Comparison of ENCODE assay signal across 27 mouse cellular contexts in the genomic region with DNA sequence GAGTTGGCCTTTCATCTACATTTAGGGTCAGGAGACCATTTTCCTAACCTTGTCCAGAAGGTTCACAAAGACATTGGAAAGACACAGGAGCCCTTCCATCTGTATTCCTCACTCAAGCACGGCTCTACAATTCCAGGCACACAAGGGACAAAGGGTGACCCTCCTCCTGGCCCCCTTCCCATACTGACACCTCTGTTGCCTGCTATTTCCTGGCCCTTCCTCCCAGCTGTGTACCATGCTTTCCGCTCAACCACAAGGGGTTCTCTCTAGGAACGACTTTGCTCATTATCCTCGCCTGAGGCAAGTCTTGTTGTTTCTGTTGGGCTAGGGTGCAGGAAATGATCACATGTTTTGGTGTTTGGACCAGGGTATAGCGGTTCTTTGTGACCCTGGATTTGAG. TPM values are rescaled to one million over a fixed set of nuclear protein-coding genes. Genes with fewer than 3 reads are reported as not detected.
DNase-seq lines count a peak whose midpoint lies in the region; ATAC-seq and TF ChIP-seq lines count a peak whose summit lies in the region.
"Had no signal": no experiment of that assay in that cellular context is flagged by ENCODE, and none has a peak within 500 bp of the region (broad histone marks: within the 10 kb centered on the region; RNA-seq: fewer than 3 reads in every experiment).

No protein-coding gene starts in this region.

- no peaks in the 10 kb centered on the region for H3K36me3 ChIP-seq in hindbrain, embryonic 10.5 days
- no peaks in the 10 kb centered on the region for H3K36me3 ChIP-seq in hindbrain, postnatal 0 days (ENCODE audit: insufficient read depth, low read length)
- H3K36me3 ChIP-seq in embryonic facial prominence, embryonic 10.5 days (replicated peaks), result no peaks in the 10 kb centered on the region
- no peaks in the 10 kb centered on the region for H3K36me3 ChIP-seq in kidney, adult 2 months (ENCODE audit: control insufficient read depth, insufficient read depth, low read length)
- H3K36me3 ChIP-seq: heart, embryonic 10.5 days; limb, embryonic 13.5 days; liver, embryonic 13.5 days; lung, embryonic 15.5 days had no signal

- no peak for DNase-seq in hindbrain, embryonic 10.5 days (ENCODE audit: low spot score)
- DNase-seq in hindbrain, postnatal 0 days (ENCODE audit: low spot score), result no peak
- DNase-seq in lung, postnatal 10 days, result peak; percentile 76
- no peak for DNase-seq in lung, postnatal 25 days (ENCODE audit: low spot score)
- DNase-seq in 416B (ENCODE audit: low read depth), result peak; percentile 34
- DNase-seq in embryonic facial prominence, embryonic 10.5 days (ENCODE audit: low spot score), result no peak
- DNase-seq in kidney, adult 2 months, result no peak
- DNase-seq: adrenal gland, adult 2 months; adrenal gland, postnatal 36 days; B cell, adult 2 months; cerebellum, adult 18-20 months; cerebellum, postnatal 10 days; gastrocnemius, postnatal 14 days; heart, adult 11 months; kidney, postnatal 14 days; liver, embryonic 13.5 days; right cerebral cortex, adult 18-20 months; spleen, adult 18-20 months; thymus, adult 2 months; thymus, postnatal 36 days had no signal

- no peak for TF ChIP-seq CTCF in hindbrain, postnatal 0 days (IDR thresholded peaks at IDR 0.05; ENCODE audit: low read depth)
- no peak for TF ChIP-seq CTCF in kidney, adult 2 months (conservative IDR thresholded peaks at IDR 0.05; ENCODE audit: insufficient read depth, insufficient read length, low read depth, low read length)

- H3K9me3 ChIP-seq in hindbrain, embryonic 10.5 days, result no peaks in the 10 kb centered on the region
- H3K9me3 ChIP-seq in hindbrain, postnatal 0 days (ENCODE audit: low read length), result no peaks in the 10 kb centered on the region
- H3K9me3 ChIP-seq in embryonic facial prominence, embryonic 10.5 days, result no peaks in the 10 kb centered on the region
- H3K9me3 ChIP-seq: heart, embryonic 10.5 days; limb, embryonic 13.5 days; liver, embryonic 13.5 days; lung, embryonic 15.5 days had no signal

- ATAC-seq in hindbrain, postnatal 0 days, result no peak
- ATAC-seq: activated CD4-positive, CD25-positive, alpha-beta regulatory T cell, adult 4 months; intestine, postnatal 0 days had no signal

- TF ChIP-seq POLR2A in kidney, adult 2 months (IDR thresholded peaks at IDR 0.05; ENCODE audit: low read depth, low read length), result no peak

- 54% methylated on average over 5 of the region's 5 CpGs for WGBS in hindbrain, embryonic 10.5 days
- 45% methylated on average over 5 of the region's 5 CpGs for WGBS in hindbrain, postnatal 0 days
- 33% methylated on average over 5 of the region's 5 CpGs for WGBS in embryonic facial prominence, embryonic 10.5 days
- 55% methylated on average over 5 of the region's 5 CpGs for WGBS in kidney, adult 2 months

- peaks cover 52% of the 10 kb centered on the region for H3K4me1 ChIP-seq in hindbrain, embryonic 10.5 days (replicated peaks)
- 0 out of 2 replicates have a peak, but pooled peaks cover 10% of the 10 kb centered on the region for H3K4me1 ChIP-seq in hindbrain, postnatal 0 days (ENCODE audit: insufficient read depth, low read length)
- peaks cover 44% of the 10 kb centered on the region for H3K4me1 ChIP-seq in embryonic facial prominence, embryonic 10.5 days
- peaks cover 3% of the 10 kb centered on the region; the same call in 1 of the 2 replicates for H3K4me1 ChIP-seq in kidney, adult 2 months (ENCODE audit: control insufficient read depth, insufficient read depth, low read length)

- no peak overlapping the region for H3K9ac ChIP-seq in hindbrain, postnatal 0 days (replicated peaks; ENCODE audit: low read length)
- H3K9ac ChIP-seq: liver, embryonic 13.5 days; lung, embryonic 15.5 days had no signal

- peak overlapping the region; percentile 60 for H3K27ac ChIP-seq in hindbrain, embryonic 10.5 days
- no peak overlapping the region for H3K27ac ChIP-seq in hindbrain, postnatal 0 days
- H3K27ac ChIP-seq in embryonic facial prominence, embryonic 10.5 days (replicated peaks), result peak overlapping the region; percentile 44
- no peak overlapping the region for H3K27ac ChIP-seq in kidney, adult 2 months (ENCODE audit: insufficient read depth, low read depth, low read length)
- H3K27ac ChIP-seq: limb, embryonic 13.5 days; liver, embryonic 13.5 days; lung, embryonic 15.5 days had no signal

- no peak overlapping the region for H3K4me3 ChIP-seq in hindbrain, embryonic 10.5 days
- no peak overlapping the region for H3K4me3 ChIP-seq in hindbrain, postnatal 0 days (ENCODE audit: low read length)
- no peak overlapping the region for H3K4me3 ChIP-seq in embryonic facial prominence, embryonic 10.5 days
- no peak overlapping the region for H3K4me3 ChIP-seq in kidney, adult 2 months (ENCODE audit: insufficient read depth, low read depth, low read length)
- H3K4me3 ChIP-seq: liver, embryonic 13.5 days; lung, embryonic 15.5 days had no signal

- peaks cover 16% of the 10 kb centered on the region for H3K27me3 ChIP-seq in hindbrain, embryonic 10.5 days (ENCODE audit: insufficient read depth, poor library complexity, severe bottlenecking)
- no peaks in the 10 kb centered on the region for H3K27me3 ChIP-seq in hindbrain, postnatal 0 days (ENCODE audit: insufficient read depth, low read length)
- peaks cover 13% of the 10 kb centered on the region for H3K27me3 ChIP-seq in embryonic facial prominence, embryonic 10.5 days (replicated peaks; ENCODE audit: low read depth, poor library complexity, severe bottlenecking)
- H3K27me3 ChIP-seq in kidney, adult 2 months (replicated peaks; ENCODE audit: control insufficient read depth, insufficient read depth, low read length), result no peaks in the 10 kb centered on the region
- H3K27me3 ChIP-seq: lung, embryonic 15.5 days had no signal

- H3K4me2 ChIP-seq in hindbrain, postnatal 0 days (ENCODE audit: low read depth, low read length), result no peak overlapping the region

RNA-seq across cellular contexts. Expression of a gene that starts 1.1 kb away (rescaled TPM):
- 4.0 and 6.3 TPM in 2 replicates for polyA plus RNA-seq in hindbrain, embryonic 10.5 days (2016; fragmentation: Nextera tagmentation; extraction: Ambion mirVana)
- 5.1 and 5.8 TPM in 2 replicates for total RNA-seq in hindbrain, postnatal 0 days (2014; rRNA removed)
- polyA plus RNA-seq in hindbrain, postnatal 0 days (2015; fragmentation: Nextera tagmentation; extraction: Ambion mirVana), result 3.1 and 3.2 TPM in 2 replicates
- 1.7 and 1.8 TPM in 2 replicates for polyA plus RNA-seq in embryonic facial prominence, embryonic 10.5 days (2016; fragmentation: Nextera tagmentation; extraction: Ambion mirVana)
- 0.47 and 0.72 TPM in 2 replicates for polyA plus RNA-seq in kidney, adult 2 months (2012; rRNA removed)
- total RNA-seq: common myeloid progenitor, adult 5-6 weeks; megakaryocyte, adult 5-6 weeks had no signal
- polyA plus RNA-seq: activated CD4-positive, CD25-positive, alpha-beta regulatory T cell, adult 4 months; liver, embryonic 13.5 days had no signal

RNA-seq across cellular contexts. Expression of a gene that starts 36.9 kb away (rescaled TPM):
- 1.1 and 3.8 TPM in 2 replicates for polyA plus RNA-seq in hindbrain, embryonic 10.5 days (2016; fragmentation: Nextera tagmentation; extraction: Ambion mirVana)
- total RNA-seq in hindbrain, postnatal 0 days (2014; rRNA removed), result 7.4 and 13.5 TPM in 2 replicates
- 0.99 and 1.6 TPM in 2 replicates for polyA plus RNA-seq in hindbrain, postnatal 0 days (2015; fragmentation: Nextera tagmentation; extraction: Ambion mirVana)
- 1.3 and 2.0 TPM in 2 replicates for polyA plus RNA-seq in embryonic facial prominence, embryonic 10.5 days (2016; fragmentation: Nextera tagmentation; extraction: Ambion mirVana)
- polyA plus RNA-seq in kidney, adult 2 months (2012; rRNA removed), result 0.38 and 0.42 TPM in 2 replicates
- total RNA-seq: common myeloid progenitor, adult 5-6 weeks had no signal

RNA-seq across cellular contexts. Expression of a gene that starts 53.1 kb away (rescaled TPM):
- 15.6 and 15.9 TPM in 2 replicates for polyA plus RNA-seq in hindbrain, embryonic 10.5 days (2016; fragmentation: Nextera tagmentation; extraction: Ambion mirVana)
- 75.8 and 80.4 TPM in 2 replicates for total RNA-seq in hindbrain, postnatal 0 days (2014; rRNA removed)
- 38.6 and 40.3 TPM in 2 replicates for polyA plus RNA-seq in hindbrain, postnatal 0 days (2015; fragmentation: Nextera tagmentation; extraction: Ambion mirVana)
- 14.9 and 16.1 TPM in 2 replicates for polyA plus RNA-seq in embryonic facial prominence, embryonic 10.5 days (2016; fragmentation: Nextera tagmentation; extraction: Ambion mirVana)
- polyA plus RNA-seq in kidney, adult 2 months (2012; rRNA removed), result 34.4 and 40.6 TPM in 2 replicates

Comparison
In these comparisons a context has a peak if more than half of its experiments do, and no peak if none do; other contexts are left out.
1. DNase-seq: peak in lung, postnatal 10 days (single experiment) and 416B (single experiment); none in hindbrain, embryonic 10.5 days (single experiment), hindbrain, postnatal 0 days (single experiment), lung, postnatal 25 days (single experiment), embryonic facial prominence, embryonic 10.5 days (single experiment) and kidney, adult 2 months (single experiment).
2. H3K27ac ChIP-seq: peak in hindbrain, embryonic 10.5 days (single experiment) and embryonic facial prominence, embryonic 10.5 days (single experiment); none in hindbrain, postnatal 0 days (single experiment) and kidney, adult 2 months (single experiment).